Mouse (Mus musculus): ENCODE data around the gene Slc25a39. TPM values are rescaled to one million over a fixed set of nuclear protein-coding genes. Genes with fewer than 3 reads are reported as not detected.
"Not testable (repeated sequence)": the region's sequence is repeated elsewhere in the genome, so short reads cannot be mapped to it uniquely, and the experiment has no call there.

The Slc25a39 gene
- polyA plus RNA-seq, 1 experiment from 2014 or later = 154 TPM

DNA sequence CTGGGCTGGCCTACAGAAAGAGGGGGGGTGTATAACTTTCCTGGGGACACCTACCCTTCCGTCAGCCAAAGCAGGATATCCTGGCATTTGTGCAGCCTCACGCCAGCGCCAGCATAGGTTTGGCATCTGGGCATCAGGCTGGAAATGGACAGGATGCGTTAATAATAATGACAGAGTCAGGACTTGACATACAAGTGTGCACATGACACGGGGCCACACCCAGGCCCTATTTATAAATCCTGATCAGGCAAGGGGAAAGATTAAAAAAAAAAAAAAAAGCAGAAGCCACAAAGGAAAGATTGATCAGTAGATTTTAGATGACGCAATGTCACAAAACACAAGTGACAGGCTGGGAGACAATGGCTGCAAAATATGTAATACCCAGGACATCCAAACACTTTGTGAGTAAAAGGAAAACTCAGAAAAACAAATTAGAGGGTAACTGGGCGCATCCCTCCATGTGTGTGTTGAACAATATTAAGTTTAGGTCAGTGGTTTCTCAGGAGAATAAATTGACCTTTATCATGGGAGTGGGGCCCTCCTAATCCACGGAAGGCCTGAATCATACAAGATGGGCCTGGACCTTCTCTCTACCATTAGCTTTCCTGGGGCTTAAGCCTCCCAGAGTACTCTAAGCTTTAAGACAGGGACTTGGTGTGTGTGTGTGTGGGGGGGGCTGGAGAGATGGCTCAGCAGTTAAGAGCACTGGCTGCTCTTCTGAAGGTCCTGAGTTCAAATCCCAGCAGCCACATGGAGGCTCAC, 18.0 kb upstream of the Slc25a39 start:
- H3K4me3 ChIP-seq = no peak overlapping the region
- no peak overlapping the region for H3K27ac ChIP-seq (replicated peaks)
- no peaks in the 10 kb centered on the region for H3K36me3 ChIP-seq
- H3K27me3 ChIP-seq = no peaks in the 10 kb centered on the region
- ATAC-seq (ENCODE audit: low read depth) = no peak
- no peaks in the 10 kb centered on the region for H3K9me3 ChIP-seq
- no peak overlapping the region for H3K4me2 ChIP-seq
- H3K4me1 ChIP-seq (replicated peaks) = peaks cover 9% of the 10 kb centered on the region
- WGBS = 85% methylated on average over 8 of the region's 8 CpGs
- H3K9ac ChIP-seq = no peak overlapping the region

DNA sequence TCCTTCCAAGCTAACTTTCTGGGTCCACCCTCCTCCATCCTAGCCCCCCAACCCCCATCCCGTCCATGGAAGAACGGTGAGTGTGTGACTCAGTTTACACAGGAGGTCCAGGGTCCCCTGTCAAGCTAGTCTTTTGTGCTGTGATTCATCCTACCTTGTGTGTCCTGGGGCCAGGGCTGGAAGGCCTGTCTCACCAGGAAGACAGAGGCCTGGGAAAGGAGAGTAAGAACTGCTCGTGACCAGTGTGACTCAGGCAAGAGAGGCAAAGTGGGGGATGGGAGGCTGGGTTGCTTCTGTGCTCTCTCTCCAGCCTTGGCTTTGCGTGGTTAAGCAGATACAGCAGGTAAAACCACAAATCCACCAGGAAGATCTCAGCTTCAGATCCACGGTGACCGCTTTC, 16.9 kb upstream of the Slc25a39 start:
- Histone ChIP-seq H3K4me1 (replicated peaks) (peaks cover 2% of the 10 kb centered on the region), H3K27ac (replicated peaks) (no peak overlapping the region), H3K4me2 (no peak overlapping the region), H3K9me3 (no peaks in the 10 kb centered on the region), H3K36me3 (no peaks in the 10 kb centered on the region), H3K9ac (no peak overlapping the region), H3K4me3 (no peak overlapping the region), H3K27me3 (no peaks in the 10 kb centered on the region)
- no peak for ATAC-seq (ENCODE audit: low read depth)
- 81% methylated on average over 6 of the region's 6 CpGs for WGBS

DNA sequence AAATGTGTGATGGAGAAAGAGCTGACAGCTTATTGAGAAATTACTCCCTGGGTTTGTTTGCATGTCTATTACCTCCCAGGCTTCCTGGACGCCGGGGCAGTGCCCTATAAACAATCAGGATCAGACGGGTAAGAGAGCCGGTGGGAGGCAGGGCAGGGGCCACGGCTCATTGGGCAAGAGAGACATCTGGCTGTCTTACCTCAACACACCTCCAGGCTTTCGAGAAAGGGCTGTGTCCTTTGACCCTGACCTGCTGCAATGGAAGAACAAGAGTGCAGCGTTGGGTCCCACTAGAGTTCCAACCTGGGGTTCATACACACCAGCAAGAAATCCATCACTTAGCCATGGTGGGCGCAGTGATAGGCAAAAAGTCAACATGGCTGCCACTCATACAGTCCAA, 13.8 kb upstream of the Slc25a39 start:
- Histone ChIP-seq H3K4me3 (no peak overlapping the region), H3K9ac (no peak overlapping the region), H3K4me1 (replicated peaks) (no peaks in the 10 kb centered on the region), H3K27ac (replicated peaks) (no peak overlapping the region), H3K36me3 (no peaks in the 10 kb centered on the region), H3K4me2 (no peak overlapping the region), H3K27me3 (no peaks in the 10 kb centered on the region), H3K9me3 (no peaks in the 10 kb centered on the region)
- 55% methylated on average over 8 of the region's 8 CpGs for WGBS
- no peak for ATAC-seq (ENCODE audit: low read depth)

DNA sequence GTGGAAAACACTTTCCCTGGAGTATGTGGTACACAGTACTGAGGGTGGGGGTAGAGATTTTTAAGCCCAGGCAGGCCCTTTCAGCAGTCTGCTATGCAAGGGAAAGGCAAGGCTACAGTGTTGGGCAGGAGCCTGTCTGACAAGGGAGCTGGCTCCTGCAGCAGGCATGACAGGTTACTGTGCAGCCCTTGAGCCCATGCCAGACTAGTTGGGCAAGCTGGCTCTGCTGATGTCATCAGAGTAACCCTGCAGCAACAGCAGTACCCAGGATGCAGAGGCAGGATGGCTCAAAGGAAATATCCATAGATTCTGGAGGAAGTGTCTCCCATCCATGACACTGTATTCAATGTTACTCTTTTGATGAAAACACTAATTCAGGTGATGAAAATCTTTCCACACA, 11.1 kb upstream of the Slc25a39 start:
- ATAC-seq (ENCODE audit: low read depth) = no peak
- no peak overlapping the region for H3K4me3 ChIP-seq
- no peak overlapping the region for H3K9ac ChIP-seq
- no peak overlapping the region for H3K4me2 ChIP-seq
- no peaks in the 10 kb centered on the region for H3K36me3 ChIP-seq
- H3K27ac ChIP-seq (replicated peaks) = no peak overlapping the region
- H3K9me3 ChIP-seq = no peaks in the 10 kb centered on the region
- no peaks in the 10 kb centered on the region for H3K27me3 ChIP-seq
- H3K4me1 ChIP-seq (replicated peaks) = no peaks in the 10 kb centered on the region

DNA sequence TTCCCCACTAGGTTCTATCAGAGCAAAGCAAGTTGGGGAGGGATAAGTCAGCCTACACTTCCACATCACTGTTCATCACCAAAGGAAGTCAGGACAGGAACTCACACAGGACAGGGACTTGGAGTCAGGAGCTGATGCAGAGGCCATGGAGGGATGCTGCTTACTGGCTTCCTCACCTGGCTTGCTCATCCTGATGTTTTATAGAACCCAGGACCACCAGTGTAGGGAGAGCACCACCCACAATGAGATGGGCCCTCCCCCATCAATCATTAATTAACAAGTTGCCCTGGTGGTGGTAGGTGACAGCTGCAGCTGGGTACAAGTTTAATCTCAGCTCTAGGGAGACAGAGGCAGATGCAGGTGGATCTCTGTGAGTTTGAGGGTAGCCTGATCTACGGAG, 9.4 kb upstream of the Slc25a39 start:
- no peaks in the 10 kb centered on the region for H3K9me3 ChIP-seq
- no peak overlapping the region for H3K4me3 ChIP-seq
- no peak overlapping the region for H3K27ac ChIP-seq (replicated peaks)
- no peak overlapping the region for H3K4me2 ChIP-seq
- no peaks in the 10 kb centered on the region for H3K36me3 ChIP-seq
- H3K27me3 ChIP-seq = no peaks in the 10 kb centered on the region
- no peak overlapping the region for H3K9ac ChIP-seq
- H3K4me1 ChIP-seq (replicated peaks) = no peaks in the 10 kb centered on the region
- no peak for ATAC-seq (ENCODE audit: low read depth)
- 85% methylated on average over 1 of the region's 1 CpGs for WGBS

DNA sequence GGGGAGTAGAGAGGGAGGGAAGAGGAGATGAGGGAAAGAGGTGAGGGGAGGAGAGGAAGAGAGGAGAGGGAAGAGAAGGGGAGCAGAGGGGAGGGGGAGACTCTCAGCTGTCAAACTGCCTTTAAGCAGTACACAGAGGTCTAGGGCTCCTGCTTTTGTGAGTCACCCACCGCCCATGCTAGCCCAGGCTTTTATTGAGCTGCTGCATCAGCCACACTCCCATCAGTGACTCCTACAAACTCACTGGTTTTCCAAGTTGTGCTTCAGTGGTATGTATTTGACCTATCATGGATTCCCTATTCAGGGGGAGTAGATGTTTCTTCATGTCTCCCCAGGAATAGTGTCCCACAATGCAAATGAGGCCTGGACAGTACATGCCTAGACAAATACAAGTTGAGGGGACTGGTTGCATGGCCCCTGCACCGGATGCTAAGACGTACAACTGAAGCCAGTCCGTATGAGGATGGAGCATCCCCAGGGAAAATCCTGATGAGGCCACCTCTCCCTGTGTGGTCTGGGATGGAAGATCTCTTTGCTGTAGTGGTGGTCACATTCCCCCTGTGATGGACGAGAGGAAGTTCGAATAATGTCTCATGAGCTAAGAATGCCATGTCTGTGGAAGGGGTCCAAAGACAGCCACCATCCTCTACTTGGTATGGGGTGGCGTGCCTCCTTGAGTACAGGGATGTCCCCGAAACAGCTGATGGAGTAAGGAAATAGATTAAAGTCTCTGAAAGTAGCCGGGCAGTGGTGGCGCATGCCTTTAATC, 7.5 kb upstream of the Slc25a39 start:
- no peak for ATAC-seq (ENCODE audit: low read depth)
- no peak overlapping the region for H3K4me2 ChIP-seq
- H3K27me3 ChIP-seq = no peaks in the 10 kb centered on the region
- H3K27ac ChIP-seq (replicated peaks) = no peak overlapping the region
- H3K4me1 ChIP-seq (replicated peaks) = peaks cover 4% of the 10 kb centered on the region; the same call in 1 of the 2 replicates
- 73% methylated on average over 10 of the region's 10 CpGs for WGBS
- H3K4me3 ChIP-seq = no peak overlapping the region
- no peak overlapping the region for H3K9ac ChIP-seq
- H3K36me3 ChIP-seq = no peaks in the 10 kb centered on the region
- H3K9me3 ChIP-seq = no peaks in the 10 kb centered on the region

DNA sequence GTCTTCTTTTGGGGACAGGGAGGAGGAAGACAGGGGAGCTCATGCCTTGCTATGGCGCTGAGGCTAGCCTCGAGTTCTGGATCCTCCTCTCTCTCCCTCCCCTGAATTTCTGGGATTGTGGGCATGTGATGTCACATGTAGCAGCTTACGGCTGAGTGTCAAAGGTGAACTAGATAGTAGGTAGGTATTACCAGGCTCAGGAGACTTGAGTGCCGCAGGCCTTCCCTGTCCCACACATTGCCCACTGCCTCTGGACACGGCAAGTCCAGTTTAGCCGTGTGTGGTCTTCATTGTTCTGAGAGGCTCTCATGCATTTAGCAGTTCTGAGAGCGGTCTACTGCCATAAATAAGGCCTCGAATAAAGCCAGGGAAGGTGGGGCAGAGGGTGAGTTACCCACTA, 5.3 kb upstream of the Slc25a39 start:
- WGBS = 63% methylated on average over 8 of the region's 8 CpGs

DNA sequence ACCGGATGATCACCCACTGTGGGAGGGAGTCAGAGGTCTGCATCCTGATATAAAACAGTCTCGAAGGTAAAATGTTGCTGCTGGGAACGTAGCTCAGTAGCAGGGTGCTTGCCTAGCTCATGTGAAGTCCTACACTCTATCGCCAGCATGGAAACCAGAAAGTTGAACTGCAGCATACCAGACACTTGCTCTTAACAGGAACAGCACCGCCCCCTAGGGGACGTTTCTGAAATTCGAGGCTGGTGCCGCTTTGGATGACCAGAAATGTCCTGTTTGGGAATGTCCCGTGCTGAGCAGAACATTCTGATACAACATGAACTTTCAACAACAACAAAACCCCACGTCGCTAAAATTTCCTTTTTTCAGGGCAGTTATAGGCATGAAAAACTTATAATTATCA, 4.0 kb upstream of the Slc25a39 start:
- Histone ChIP-seq H3K27ac (replicated peaks) (no peak overlapping the region), H3K9me3 (no peaks in the 10 kb centered on the region), H3K4me1 (replicated peaks) (peaks cover 20% of the 10 kb centered on the region), H3K4me2 (no peak overlapping the region), H3K9ac (no peak overlapping the region), H3K4me3 (no peak overlapping the region), H3K36me3 (no peaks in the 10 kb centered on the region), H3K27me3 (no peaks in the 10 kb centered on the region)
- no peak for ATAC-seq (ENCODE audit: low read depth)
- 9% methylated on average over 11 of the region's 11 CpGs for WGBS

More for the DNA sequence above, 5.3 kb upstream of the Slc25a39 start:
- no peaks in the 10 kb centered on the region for H3K27me3 ChIP-seq
- H3K4me1 ChIP-seq (replicated peaks) = peaks cover 12% of the 10 kb centered on the region
- no peak overlapping the region for H3K9ac ChIP-seq
- H3K4me2 ChIP-seq = no peak overlapping the region
- no peak overlapping the region for H3K4me3 ChIP-seq
- no peaks in the 10 kb centered on the region for H3K36me3 ChIP-seq
- no peaks in the 10 kb centered on the region for H3K9me3 ChIP-seq
- no peak overlapping the region for H3K27ac ChIP-seq (replicated peaks)
- ATAC-seq (ENCODE audit: low read depth) = no peak

DNA sequence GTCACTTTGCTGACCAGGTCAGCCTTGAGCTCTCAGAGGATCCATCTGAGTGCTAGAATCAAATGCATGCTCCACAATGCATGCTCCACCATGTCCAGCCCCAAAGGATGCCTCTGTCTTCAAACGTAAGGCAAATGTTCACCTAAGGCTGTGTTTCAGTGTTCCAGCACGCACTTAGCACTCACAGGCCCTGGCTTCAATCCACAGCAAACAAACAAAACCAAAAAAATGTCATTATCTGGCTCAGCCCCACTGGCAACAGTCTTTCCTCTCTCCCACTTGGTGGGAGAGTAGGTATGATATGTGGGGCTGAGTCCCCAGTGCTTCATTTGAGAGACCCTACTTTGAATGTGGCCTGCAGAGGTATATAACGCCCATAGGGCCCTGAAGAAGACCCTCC, 3.3 kb upstream of the Slc25a39 start:
- no peaks in the 10 kb centered on the region for H3K9me3 ChIP-seq
- WGBS = 84% methylated on average over 3 of the region's 3 CpGs
- H3K27me3 ChIP-seq = no peaks in the 10 kb centered on the region
- H3K36me3 ChIP-seq = no peaks in the 10 kb centered on the region
- peaks cover 26% of the 10 kb centered on the region for H3K4me1 ChIP-seq (replicated peaks)
- no peak overlapping the region for H3K27ac ChIP-seq (replicated peaks)
- H3K4me2 ChIP-seq = no peak overlapping the region
- H3K9ac ChIP-seq = no peak overlapping the region
- H3K4me3 ChIP-seq = no peak overlapping the region
- no peak for ATAC-seq (ENCODE audit: low read depth)

DNA sequence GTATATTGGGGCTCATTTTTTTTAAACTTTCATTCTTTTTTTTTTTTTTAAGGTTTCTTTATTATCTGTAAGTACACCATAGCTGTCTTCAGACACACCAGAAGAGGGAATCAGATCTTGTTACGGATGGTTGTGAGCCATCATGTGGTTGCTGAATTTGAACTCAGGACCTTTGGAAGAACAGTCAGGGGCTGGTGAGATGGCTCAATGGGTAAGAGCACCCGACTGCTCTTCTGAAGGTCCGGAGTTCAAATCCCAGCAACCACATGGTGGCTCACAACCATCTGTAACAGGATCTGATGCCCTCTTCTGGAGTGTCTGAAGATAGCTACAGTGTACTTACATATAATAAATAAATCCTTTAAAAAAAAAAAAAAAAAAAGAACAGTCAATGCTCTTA, 2.6 kb upstream of the Slc25a39 start:
- not testable (repeated sequence) for ATAC-seq (ENCODE audit: low read depth); H3K27me3 ChIP-seq
- 95% methylated on average over 3 of the region's 3 CpGs for WGBS

DNA sequence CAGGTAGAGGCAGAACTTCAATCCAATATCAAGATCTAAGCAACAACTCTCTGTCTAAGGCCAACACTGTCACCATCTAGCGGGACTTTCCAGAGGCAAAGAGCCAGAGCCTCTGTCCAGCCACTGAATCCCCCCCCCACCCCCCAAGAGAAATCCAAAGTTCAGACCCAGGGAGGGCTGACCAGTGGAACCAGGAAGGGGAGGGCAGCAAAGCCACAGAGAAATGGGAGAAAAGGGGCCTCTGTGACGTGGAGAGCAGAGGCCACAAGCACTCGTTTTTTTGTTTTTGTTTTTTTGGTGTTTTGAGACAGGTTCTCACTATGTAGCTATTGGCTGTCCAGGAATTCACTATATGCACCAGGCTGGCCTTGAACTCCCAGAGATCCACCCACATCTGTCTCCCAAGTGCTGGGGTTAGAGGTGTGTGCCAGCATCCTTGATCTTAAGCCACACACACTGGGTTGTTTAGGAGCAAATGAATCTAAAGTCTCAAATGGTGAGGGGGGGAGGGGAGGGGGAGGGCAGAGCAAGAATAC, 2.1 kb upstream of the Slc25a39 start:
- H3K27me3 ChIP-seq = no peaks in the 10 kb centered on the region
- WGBS = 91% methylated on average over 3 of the region's 3 CpGs
- peaks cover 38% of the 10 kb centered on the region for H3K4me1 ChIP-seq (replicated peaks)
- ATAC-seq (ENCODE audit: low read depth) = no peak
- H3K4me2 ChIP-seq = no peak overlapping the region
- no peaks in the 10 kb centered on the region for H3K9me3 ChIP-seq
- H3K4me3 ChIP-seq = no peak overlapping the region
- H3K9ac ChIP-seq = no peak overlapping the region
- H3K36me3 ChIP-seq = peaks cover under 1% of the 10 kb centered on the region; the same call in 1 of the 2 replicates
- no peak overlapping the region for H3K27ac ChIP-seq (replicated peaks)

More for the DNA sequence above, 2.6 kb upstream of the Slc25a39 start:
- H3K36me3 ChIP-seq; H3K9ac ChIP-seq; H3K4me3 ChIP-seq; H3K27ac ChIP-seq (replicated peaks); H3K9me3 ChIP-seq; H3K4me2 ChIP-seq: not testable (repeated sequence)
- H3K4me1 ChIP-seq (replicated peaks) = peaks cover 33% of the 10 kb centered on the region

Data from neural tube, embryonic 13.5 days (tissue).